Mouse (Mus musculus) left cerebral cortex, postnatal 25 days (tissue): ENCODE measurements around the gene Slc9c1. TPM values are rescaled to one million over a fixed set of nuclear protein-coding genes. Genes with fewer than 3 reads are reported as not detected.
"Not testable (repeated sequence)": the region's sequence is repeated elsewhere in the genome, so short reads cannot be mapped to it uniquely, and the experiment has no call there.

Source experiments
- DNase-seq, 2 experiments: peaks; one replicate each; pipeline ENCODE4 v3.0.0; 2022; ENCODE audit warnings: low spot score in 2 of 2, mixed read lengths in 1 of 2
- intact Hi-C: fragments of 180-260 bp; cut with DNase I; formaldehyde crosslinking; loops from one replicate; pipeline ENCODE4 v1.15.1; 2025
- total RNA-seq, 2 experiments: library from RNA; stranded (reverse); gene quantifications; 2 replicates each; pipeline ENCODE4 v1.2.3; 2021

Slc9c1 gene
- not detected for total RNA-seq

DNA sequence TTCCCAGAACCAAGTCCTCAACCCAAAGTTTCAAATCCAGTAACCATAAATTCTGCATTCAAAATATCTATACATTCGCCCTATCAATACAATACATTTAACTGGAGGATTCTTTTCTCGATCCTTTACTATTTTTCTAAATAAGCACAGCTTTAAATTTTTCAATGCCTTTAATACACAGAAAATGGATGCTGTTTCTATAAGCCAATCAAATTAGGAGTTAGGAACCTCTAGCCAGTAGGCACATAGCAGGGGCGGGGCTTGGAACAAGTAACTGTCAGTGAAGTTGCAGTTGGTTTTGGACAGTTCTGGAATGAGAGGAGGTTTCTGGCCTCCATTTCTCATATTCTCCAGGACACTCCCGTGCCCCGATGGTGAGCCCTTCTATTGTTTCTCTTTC lies at the start of gene Slc9c1:
Gene Slc9c1 (plus strand): TSS at position 301 of the 400 bp plus-strand sequence.
- no peak for DNase-seq
- intact Hi-C loops, result no loop called here

DNA sequence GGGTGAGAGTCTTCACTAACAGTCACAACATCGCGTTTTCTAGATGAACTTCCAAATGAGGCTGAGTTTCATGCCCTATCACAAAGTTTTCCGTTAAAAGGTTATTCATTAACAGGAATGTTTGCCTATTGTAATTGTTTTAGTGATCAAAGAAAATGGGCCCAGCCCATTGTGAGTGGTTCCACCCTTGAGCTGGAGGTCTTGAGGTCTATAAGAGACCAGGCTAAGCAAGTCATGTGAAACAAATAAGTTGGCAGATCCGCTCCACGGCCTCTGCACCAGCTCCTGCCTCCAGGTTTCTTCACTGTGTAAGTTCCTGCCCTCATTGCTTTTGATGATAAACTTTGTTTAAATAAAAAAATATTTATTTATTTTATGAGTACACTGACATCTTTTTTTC lies 42.2 kb upstream of the Slc9c1 start, which contains the start of gene Gm609:
Gene Gm609 (minus strand): TSS at position 43 of the 400 bp plus-strand sequence.
- no peak for DNase-seq
- intact Hi-C loops, result no loop called here

- no peak for DNase-seq
- intact Hi-C loops, result no loop called here
Observed at GRCm38 (mm10) chr16:45495326-45495725, 39.8 kb upstream of the Slc9c1 start.

DNA sequence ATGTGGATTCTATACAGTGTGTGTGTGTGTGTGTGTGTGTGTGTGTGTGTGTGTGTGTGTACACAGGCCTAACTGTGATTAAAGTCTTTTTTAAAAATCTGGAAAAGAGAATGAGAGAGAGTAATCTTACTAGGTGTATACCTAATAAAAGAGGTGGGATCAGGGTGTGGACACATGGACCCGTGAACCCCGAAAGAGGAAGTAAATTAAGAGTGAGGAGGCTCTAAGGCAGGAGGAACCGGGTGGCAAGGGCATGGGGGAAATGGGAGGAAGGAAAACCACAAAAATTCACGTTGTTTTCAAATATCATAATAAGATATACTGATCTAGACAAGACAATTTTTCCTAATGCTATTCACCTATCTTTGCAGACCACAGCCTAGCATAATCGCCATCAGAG lies 9.6 kb upstream of the Slc9c1 start:
- DNase-seq, result no peak
- intact Hi-C loops, result no loop called here

DNA sequence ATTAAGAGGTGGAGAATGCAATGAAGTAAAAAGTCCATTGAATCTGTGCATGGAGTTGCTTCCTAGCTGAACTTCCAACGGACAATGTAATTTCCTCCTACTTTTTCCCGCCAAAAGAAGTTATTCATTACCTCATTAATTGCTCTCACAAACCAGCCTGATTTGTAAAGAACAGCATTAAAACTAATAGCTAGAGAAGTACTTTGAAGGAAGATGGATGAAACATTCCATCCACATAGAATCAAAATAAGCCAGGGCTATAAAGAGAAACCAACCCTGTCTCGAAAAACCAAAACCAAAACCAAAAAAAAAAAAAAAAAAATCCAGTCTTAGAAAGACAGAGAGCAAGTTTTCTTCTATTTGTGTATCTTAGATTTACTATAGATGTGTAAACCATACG lies 3.2 kb upstream of the Slc9c1 start, which contains the start of gene Gm17783:
Gene Gm17783 (minus strand): TSS at position 101 of the 400 bp plus-strand sequence.
- DNase-seq, result no peak
- intact Hi-C loops, result no loop called here

GRCm38 (mm10) chr16:45538342-45538741 lies 3.2 kb downstream of the Slc9c1 start:
- DNase-seq, intact Hi-C loops: not testable (repeated sequence)

DNA sequence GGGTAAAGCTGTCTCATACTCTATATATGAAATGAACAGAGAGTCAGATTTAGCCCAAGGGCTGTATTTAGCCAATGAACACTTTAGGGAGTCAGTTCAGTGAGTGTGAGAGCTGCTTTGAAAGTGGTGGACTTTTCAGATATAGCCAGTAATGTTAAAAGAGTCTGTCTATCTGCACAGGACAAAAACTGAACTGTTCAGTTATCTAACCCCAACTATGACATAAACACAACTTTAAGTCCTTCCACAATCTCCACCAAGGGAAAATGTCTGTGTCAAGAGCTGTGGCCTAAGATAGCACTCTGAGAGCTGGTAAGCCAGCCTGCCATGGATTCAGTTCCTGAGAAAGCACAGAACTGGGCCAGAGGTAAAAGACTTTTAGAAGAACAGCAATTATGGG lies 7.0 kb downstream of the Slc9c1 start:
- intact Hi-C loops, result no loop called here
- DNase-seq, result no peak

DNA sequence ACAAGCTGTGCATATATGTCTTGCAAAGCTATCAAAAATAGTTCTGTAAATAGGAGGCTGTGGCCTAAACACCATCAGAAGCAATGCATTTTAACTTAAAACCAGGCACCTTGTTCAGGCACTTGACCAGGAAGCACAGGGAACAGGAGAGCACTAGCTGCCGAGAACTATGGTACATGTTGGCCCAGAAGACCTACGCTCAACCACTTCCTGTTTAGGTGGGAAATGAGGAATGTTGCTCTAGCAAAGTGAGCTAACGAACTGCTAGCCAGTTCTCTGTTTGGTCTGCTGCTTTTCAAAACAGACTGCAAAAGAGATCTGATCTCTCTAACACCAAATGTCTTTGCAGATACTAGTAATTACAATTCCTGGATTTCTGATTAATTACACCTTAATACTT lies 9.2 kb downstream of the Slc9c1 start:
- DNase-seq, result no peak
- intact Hi-C loops, result no loop called here

GRCm38 (mm10) chr16:45547982-45548381 lies 12.9 kb downstream of the Slc9c1 start:
- intact Hi-C loops, result no loop called here
- DNase-seq, result no peak

- DNase-seq, result no peak
- intact Hi-C loops, result no loop called here
Observed at GRCm38 (mm10) chr16:45551579-45551978, 16.5 kb downstream of the Slc9c1 start.

GRCm38 (mm10) chr16:45561747-45562146 lies 26.6 kb downstream of the Slc9c1 start:
- no peak for DNase-seq
- intact Hi-C loops, result no loop called here

DNA sequence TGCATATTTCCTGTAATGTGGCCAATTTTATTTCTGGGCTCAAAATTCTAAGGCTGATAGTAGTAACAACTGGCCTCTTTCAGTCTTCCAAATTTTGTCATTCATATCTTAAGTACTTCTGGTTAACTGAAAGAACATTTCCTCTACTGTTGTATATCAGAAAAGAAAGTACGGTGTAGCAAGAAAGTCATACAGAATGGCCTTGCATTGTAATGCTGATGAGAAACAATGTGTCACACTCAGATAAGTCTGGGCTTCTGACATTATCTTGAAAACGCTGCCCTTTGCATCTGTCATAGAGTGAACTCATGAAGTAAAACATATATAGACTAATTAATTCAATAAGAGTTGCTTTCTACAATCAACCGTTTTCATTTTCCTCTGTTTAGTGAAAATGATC lies 37.2 kb downstream of the Slc9c1 start:
- intact Hi-C loops, result no loop called here
- no peak for DNase-seq

- no peak for DNase-seq
- intact Hi-C loops, result no loop called here
Observed at GRCm38 (mm10) chr16:45579883-45580282, 44.8 kb downstream of the Slc9c1 start.

DNA sequence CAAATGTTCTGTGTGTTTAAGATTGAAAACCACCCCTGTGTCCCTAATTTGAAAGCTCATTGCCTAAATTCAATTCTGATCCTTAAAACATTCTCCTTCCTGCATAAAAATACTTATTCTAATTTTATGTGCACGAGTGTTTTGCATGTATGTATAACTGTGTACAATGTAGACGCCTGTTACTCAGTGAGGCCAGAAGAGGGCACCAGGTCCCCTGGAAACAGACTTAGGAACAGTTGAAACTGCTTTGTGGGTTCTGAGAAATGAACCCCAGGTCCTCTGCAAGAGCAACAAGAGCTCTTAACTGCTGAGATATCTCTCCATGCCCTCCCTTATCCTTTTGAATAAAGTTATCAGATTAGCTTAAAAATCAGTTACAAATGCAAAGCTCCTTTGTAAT lies 47.4 kb downstream of the Slc9c1 start:
- intact Hi-C loops, result no loop called here
- DNase-seq, result peak in 1 of 2 experiments; percentile 18

GRCm38 (mm10) chr16:45593656-45594055 lies 58.5 kb downstream of the Slc9c1 start:
- DNase-seq, result no peak
- intact Hi-C loops, result no loop called here

DNA sequence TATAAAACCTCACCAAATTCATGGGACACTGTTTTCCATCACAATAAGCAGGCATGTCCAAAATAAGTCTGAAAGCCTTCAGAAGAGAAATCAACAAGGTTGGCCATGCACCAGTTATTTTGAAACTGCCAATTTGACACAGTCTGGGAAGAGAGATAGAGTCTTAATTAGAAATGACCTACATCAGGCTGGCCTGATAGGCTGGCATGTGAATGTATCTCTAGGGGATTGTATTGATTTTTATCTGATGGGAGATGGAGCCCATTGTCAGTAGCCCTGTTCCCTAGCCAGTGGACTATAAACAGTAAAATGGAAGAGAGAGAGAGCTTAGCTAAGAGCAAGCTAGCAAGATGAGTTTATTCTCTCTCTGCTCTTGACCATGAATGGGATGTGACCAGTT lies 60.4 kb downstream of the Slc9c1 start:
- intact Hi-C loops, result no loop called here
- DNase-seq, result no peak

GRCm38 (mm10) chr16:45608481-45608954 lies 73.4 kb downstream of the Slc9c1 start:
- peak in 1 of 2 experiments; percentile 51 for DNase-seq
- intact Hi-C loops, result loop anchor here (2.0 to 10.0 kb wide), 3 partner anchors 201 to 414 kb away; partner anchors contain the start of gene Cd200

- intact Hi-C loops, result loop anchor here (2.0 to 10.0 kb wide), 3 partner anchors 202 to 414 kb away; partner anchors contain the start of gene Cd200
- peak in 1 of 2 experiments; percentile 44 for DNase-seq
Observed at GRCm38 (mm10) chr16:45609300-45609699, 74.2 kb downstream of the Slc9c1 start.

DNA sequence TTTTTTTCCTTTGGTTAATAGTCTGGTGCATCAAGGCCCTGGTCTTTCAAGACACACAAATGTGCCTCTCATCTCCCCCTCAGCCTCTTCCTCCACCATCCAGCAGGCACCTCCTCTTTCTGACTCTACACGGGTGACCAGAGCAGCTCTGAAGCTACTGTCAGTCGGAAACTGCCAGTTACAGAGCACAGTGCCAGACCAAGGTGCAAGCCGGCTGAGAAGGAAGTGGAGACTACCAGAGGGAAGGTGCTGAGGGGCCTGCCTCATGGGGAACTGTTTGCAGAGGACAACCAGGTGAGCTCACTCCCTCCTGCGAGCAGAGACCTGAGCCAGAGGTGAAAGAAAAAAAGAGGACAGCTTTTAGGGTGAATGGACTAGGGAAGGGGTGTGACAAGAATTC lies 75.2 kb downstream of the Slc9c1 start, which contains the start of gene Gcsam:
Gene Gcsam (plus strand): TSS at position 114 of the 400 bp plus-strand sequence.
- intact Hi-C loops, result no loop called here
- DNase-seq, result no peak

- DNase-seq, result no peak
- intact Hi-C loops, result no loop called here
Observed at GRCm38 (mm10) chr16:45613247-45613646, 78.1 kb downstream of the Slc9c1 start.

- intact Hi-C loops, result no loop called here
- no peak for DNase-seq
Observed at GRCm38 (mm10) chr16:45615944-45616343, 80.8 kb downstream of the Slc9c1 start.
